Mouse (Mus musculus): Measurements from ENCODE around the gene Zp3. TPM values are rescaled to one million over a fixed set of nuclear protein-coding genes. Genes with fewer than 3 reads are reported as not detected.

Gene Zp3
- polyA plus RNA-seq, 1 experiment from 2014 or later, result not detected

DNA sequence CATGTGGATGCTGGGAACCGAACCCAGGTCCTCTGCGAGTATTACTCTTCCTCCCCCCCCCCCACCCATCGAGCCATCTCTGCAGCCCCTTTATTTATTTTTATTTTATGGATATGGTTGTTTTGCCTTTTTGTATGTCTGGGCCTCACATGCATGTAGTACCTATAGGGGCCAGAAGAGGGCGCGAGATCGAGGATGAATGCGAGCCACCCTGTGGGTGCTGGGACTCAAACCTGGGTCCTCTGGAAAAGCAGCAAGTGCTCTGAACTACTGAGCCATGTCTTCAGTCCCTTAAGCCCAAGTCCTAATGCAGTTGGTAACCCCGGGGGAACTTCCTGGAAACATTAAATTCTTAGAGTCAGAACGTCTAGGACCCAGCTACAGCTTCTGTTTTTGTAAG is 13.0 kb upstream of the Zp3 start:
- H3K4me1 ChIP-seq (replicated peaks; ENCODE audit: control insufficient read depth, insufficient read depth, low read length), result no peaks in the 10 kb centered on the region; the same call in 1 of the 2 replicates
- no peak for ATAC-seq (ENCODE audit: low FRiP score)
- WGBS, result 67% methylated on average over 9 of the region's 9 CpGs

DNA sequence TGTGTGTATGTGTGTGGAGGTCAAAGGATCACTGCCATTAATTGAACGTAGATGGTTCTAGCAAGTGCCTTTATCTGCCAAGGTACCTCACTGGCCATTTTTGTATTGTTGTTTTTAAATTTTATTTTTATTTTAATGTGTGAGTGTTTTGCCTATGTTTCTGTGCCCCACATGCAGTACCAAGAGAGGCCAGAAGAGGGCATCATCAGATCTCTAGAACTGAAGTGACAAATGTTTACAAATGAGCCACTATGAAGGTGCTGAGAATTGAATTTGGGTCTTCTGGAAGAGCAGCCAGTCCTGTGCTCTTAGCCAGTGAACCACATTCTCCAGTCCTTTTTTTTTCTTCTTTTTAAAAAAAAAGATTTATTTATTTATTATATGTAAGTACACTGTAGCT is 11.1 kb upstream of the Zp3 start:
- Histone ChIP-seq H3K36me3 (ENCODE audit: control insufficient read depth, insufficient read depth, low read length) (no peaks in the 10 kb centered on the region), H3K27ac (ENCODE audit: low read depth, low read length) (no peak overlapping the region), H3K4me2 (replicated peaks; ENCODE audit: low read depth, low read length) (no peak overlapping the region), H3K9ac (ENCODE audit: low read depth, low read length) (no peak overlapping the region), H3K27me3 (ENCODE audit: control insufficient read depth, insufficient read depth, low read length) (peaks cover 2% of the 10 kb centered on the region; the same call in 1 of the 2 replicates), H3K9me3 (ENCODE audit: control insufficient read depth, low read length) (no peaks in the 10 kb centered on the region), H3K4me3 (ENCODE audit: low read depth, low read length) (no peak overlapping the region), H3K4me1 (replicated peaks; ENCODE audit: control insufficient read depth, insufficient read depth, low read length) (no peaks in the 10 kb centered on the region; the same call in 1 of the 2 replicates)
- WGBS, result 61% methylated on average over 1 of the region's 1 CpGs
- DNase-seq (ENCODE audit: low spot score), result peak; percentile 68
- no peak for ATAC-seq (ENCODE audit: low FRiP score)

More for the DNA sequence above, 13.0 kb upstream of the Zp3 start:
- Histone ChIP-seq H3K4me3 (ENCODE audit: low read depth, low read length) (no peak overlapping the region), H3K36me3 (ENCODE audit: control insufficient read depth, insufficient read depth, low read length) (no peaks in the 10 kb centered on the region), H3K27me3 (ENCODE audit: control insufficient read depth, insufficient read depth, low read length) (peaks cover 2% of the 10 kb centered on the region; the same call in 1 of the 2 replicates), H3K9me3 (ENCODE audit: control insufficient read depth, low read length) (no peaks in the 10 kb centered on the region), H3K9ac (ENCODE audit: low read depth, low read length) (no peak overlapping the region), H3K27ac (ENCODE audit: low read depth, low read length) (no peak overlapping the region), H3K4me2 (replicated peaks; ENCODE audit: low read depth, low read length) (no peak overlapping the region)
- peak; percentile 32 for DNase-seq (ENCODE audit: low spot score)

DNA sequence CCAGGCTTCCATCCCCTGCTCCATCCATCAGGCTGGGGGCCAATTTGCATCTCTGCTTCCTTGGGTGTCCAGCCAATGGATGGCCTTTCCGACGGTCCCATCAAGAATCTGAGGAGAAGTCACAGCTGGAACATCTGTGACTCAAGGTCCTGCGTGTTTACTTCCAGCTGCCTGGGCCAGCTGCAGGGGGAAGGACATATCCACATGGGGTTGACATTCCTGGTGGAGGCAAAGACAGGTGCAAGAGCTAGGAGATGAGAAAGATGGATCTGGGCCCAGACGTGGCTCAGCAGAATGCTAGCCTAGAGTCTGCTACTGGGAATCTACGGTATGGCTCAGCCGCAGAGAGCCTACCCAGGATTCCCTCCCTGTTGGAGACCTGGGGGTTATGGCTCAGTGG is 9.7 kb upstream of the Zp3 start:
- ATAC-seq (ENCODE audit: low FRiP score), result no peak
- 75% methylated on average over 6 of the region's 6 CpGs for WGBS
- no peak overlapping the region for H3K4me2 ChIP-seq (replicated peaks; ENCODE audit: low read depth, low read length)
- H3K9me3 ChIP-seq (ENCODE audit: control insufficient read depth, low read length), result no peaks in the 10 kb centered on the region
- no peak for DNase-seq (ENCODE audit: low spot score)
- peaks cover 2% of the 10 kb centered on the region; the same call in 1 of the 2 replicates for H3K27me3 ChIP-seq (ENCODE audit: control insufficient read depth, insufficient read depth, low read length)
- no peaks in the 10 kb centered on the region; the same call in 1 of the 2 replicates for H3K4me1 ChIP-seq (replicated peaks; ENCODE audit: control insufficient read depth, insufficient read depth, low read length)
- no peak overlapping the region for H3K9ac ChIP-seq (ENCODE audit: low read depth, low read length)
- no peaks in the 10 kb centered on the region for H3K36me3 ChIP-seq (ENCODE audit: control insufficient read depth, insufficient read depth, low read length)
- H3K27ac ChIP-seq (ENCODE audit: low read depth, low read length), result no peak overlapping the region
- H3K4me3 ChIP-seq (ENCODE audit: low read depth, low read length), result no peak overlapping the region

DNA sequence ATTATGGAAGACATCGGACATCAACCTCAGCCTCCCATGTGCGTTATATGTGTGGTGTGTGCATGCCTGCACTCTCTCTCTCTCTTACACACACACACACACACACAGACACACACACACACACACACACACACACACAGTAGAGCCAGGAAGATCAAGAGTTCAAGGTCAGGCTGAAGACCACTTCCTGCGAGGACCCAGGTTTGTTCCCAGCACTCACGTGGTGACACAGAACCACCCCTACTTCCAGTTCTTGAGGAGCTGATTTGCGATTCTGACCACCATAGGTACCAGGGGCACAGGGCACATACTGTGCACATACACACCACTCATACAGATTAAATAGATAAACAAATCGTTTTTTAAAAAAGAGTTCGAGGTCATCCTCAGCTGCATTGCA is 8.0 kb upstream of the Zp3 start:
- no peak overlapping the region for H3K4me3 ChIP-seq (ENCODE audit: low read depth, low read length)
- H3K27me3 ChIP-seq (ENCODE audit: control insufficient read depth, insufficient read depth, low read length), result no peaks in the 10 kb centered on the region
- ATAC-seq (ENCODE audit: low FRiP score) (no peak), DNase-seq (ENCODE audit: low spot score) (no peak)
- 89% methylated on average over 7 of the region's 7 CpGs for WGBS
- no peak overlapping the region for H3K9ac ChIP-seq (ENCODE audit: low read depth, low read length)
- H3K4me2 ChIP-seq (replicated peaks; ENCODE audit: low read depth, low read length), result no peak overlapping the region
- H3K9me3 ChIP-seq (ENCODE audit: control insufficient read depth, low read length), result no peaks in the 10 kb centered on the region
- no peaks in the 10 kb centered on the region for H3K4me1 ChIP-seq (replicated peaks; ENCODE audit: control insufficient read depth, insufficient read depth, low read length)
- H3K27ac ChIP-seq (ENCODE audit: low read depth, low read length), result no peak overlapping the region
- H3K36me3 ChIP-seq (ENCODE audit: control insufficient read depth, insufficient read depth, low read length), result no peaks in the 10 kb centered on the region

DNA sequence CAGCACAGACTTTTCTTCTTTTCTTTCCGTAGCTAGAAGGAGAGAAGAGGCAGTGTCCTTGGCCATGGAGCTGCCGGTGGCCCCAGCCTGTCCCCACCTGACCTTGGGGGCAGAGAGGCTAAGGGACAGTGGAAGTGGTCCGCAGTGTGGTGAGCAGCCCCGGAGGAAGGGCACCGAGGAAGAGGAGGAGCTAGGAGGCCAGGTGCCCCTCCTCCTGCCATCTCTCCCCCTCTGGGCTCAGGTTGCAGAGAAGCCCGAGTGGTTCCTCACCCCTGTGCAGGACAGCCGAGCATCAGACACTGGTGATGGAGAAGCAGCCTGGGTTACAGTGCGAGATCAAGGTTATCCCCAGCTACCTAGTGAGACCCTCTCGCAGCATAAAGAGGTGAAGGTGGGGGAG is 5.5 kb upstream of the Zp3 start, which contains the start of gene Ssc4d:
Gene Ssc4d (minus strand): TSS at position 167 of the 400 bp plus-strand sequence.
- DNase-seq (ENCODE audit: low spot score), result no peak
- Histone ChIP-seq H3K4me2 (replicated peaks; ENCODE audit: low read depth, low read length) (no peak within 1 kb of the TSS; the same call in 1 of the 2 replicates), H3K9me3 (ENCODE audit: control insufficient read depth, low read length) (no peaks in the 10 kb centered on the region), H3K4me1 (replicated peaks; ENCODE audit: control insufficient read depth, insufficient read depth, low read length) (no peaks in the 10 kb centered on the region), H3K27ac (ENCODE audit: low read depth, low read length) (no peak within 1 kb of the TSS), H3K9ac (ENCODE audit: low read depth, low read length) (peak within 1 kb of the TSS; percentile 24; the same call in 1 of the 2 replicates), H3K4me3 (ENCODE audit: low read depth, low read length) (no peak within 1 kb of the TSS), H3K27me3 (ENCODE audit: control insufficient read depth, insufficient read depth, low read length) (no peaks in the 10 kb centered on the region), H3K36me3 (ENCODE audit: control insufficient read depth, insufficient read depth, low read length) (no peaks in the 10 kb centered on the region)
- ATAC-seq (ENCODE audit: low FRiP score), result no peak
- WGBS, result 16% methylated on average over 9 of the region's 9 CpGs

DNA sequence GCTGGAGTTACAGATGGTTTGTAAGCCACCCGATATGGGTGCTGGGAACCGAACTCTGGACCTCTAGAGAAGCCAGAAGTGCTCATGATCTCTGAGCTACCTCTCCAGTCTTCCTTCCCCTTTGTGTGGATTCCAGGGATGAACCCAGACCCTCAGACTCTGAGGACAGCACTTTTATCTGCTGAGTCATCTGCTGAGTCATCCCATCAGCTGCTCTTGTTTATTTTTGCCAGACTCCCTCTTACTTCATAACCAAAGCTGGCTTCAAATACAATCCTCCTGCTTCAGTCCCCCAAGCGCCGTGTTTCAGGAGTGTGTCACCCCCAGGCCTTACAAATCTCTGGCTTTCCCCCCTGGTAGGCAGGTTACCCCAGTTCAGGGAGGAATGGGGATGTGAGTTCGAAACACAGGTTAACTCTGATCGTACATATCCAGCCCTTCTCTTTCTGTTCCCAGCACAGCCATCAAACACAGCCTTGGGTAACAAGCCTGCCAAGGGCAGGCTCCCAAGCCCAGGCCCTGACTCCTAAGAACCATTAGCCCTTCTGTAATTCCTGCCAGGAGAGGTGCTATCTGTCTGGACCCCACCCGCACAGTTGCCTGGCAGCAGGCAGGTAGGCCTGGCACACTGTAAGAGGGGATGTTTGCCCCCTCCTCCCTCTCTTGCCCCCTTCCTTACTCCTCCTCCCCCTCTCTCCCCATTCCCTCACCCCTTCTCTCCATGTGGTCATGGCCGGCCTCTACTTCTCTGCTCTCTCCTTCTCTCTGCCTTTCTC is 3.8 kb upstream of the Zp3 start:
- Histone ChIP-seq H3K4me3 (ENCODE audit: low read depth, low read length) (no peak overlapping the region), H3K9me3 (ENCODE audit: control insufficient read depth, low read length) (no peaks in the 10 kb centered on the region), H3K9ac (ENCODE audit: low read depth, low read length) (no peak overlapping the region), H3K4me1 (replicated peaks; ENCODE audit: control insufficient read depth, insufficient read depth, low read length) (no peaks in the 10 kb centered on the region), H3K36me3 (ENCODE audit: control insufficient read depth, insufficient read depth, low read length) (no peaks in the 10 kb centered on the region), H3K4me2 (replicated peaks; ENCODE audit: low read depth, low read length) (no peak overlapping the region), H3K27ac (ENCODE audit: low read depth, low read length) (no peak overlapping the region), H3K27me3 (ENCODE audit: control insufficient read depth, insufficient read depth, low read length) (no peaks in the 10 kb centered on the region)
- WGBS, result 93% methylated on average over 8 of the region's 8 CpGs
- DNase-seq (ENCODE audit: low spot score) (no peak), ATAC-seq (ENCODE audit: low FRiP score) (no peak)

DNA sequence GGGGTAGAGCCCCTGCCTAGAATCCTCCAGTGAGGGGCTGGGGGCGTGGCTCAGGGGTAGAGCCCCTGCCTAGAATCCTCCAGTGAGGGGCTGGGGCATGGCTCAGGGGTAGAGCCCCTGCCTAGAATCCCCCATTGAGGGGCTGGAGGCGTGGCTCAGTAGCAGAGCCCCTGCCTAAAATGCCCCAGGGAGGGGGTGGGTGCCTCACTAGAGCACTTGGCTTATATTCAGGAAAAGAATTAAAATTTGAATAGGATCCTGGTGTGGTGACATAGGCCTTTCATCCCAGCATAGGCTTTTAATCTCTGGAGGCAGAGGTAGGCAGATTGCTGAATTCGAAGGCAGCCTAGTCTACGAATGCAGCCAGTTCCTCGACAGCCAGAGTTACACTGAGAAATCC is 518 bp upstream of the Zp3 start:
- no peak overlapping the region for H3K9ac ChIP-seq (ENCODE audit: low read depth, low read length)
- ATAC-seq (ENCODE audit: low FRiP score), result no peak
- H3K4me1 ChIP-seq (replicated peaks; ENCODE audit: control insufficient read depth, insufficient read depth, low read length), result no peaks in the 10 kb centered on the region
- no peaks in the 10 kb centered on the region for H3K9me3 ChIP-seq (ENCODE audit: control insufficient read depth, low read length)
- H3K4me3 ChIP-seq (ENCODE audit: low read depth, low read length), result no peak overlapping the region
- 82% methylated on average over 5 of the region's 5 CpGs for WGBS
- H3K4me2 ChIP-seq (replicated peaks; ENCODE audit: low read depth, low read length), result no peak overlapping the region
- H3K36me3 ChIP-seq (ENCODE audit: control insufficient read depth, insufficient read depth, low read length), result no peaks in the 10 kb centered on the region
- no peak for DNase-seq (ENCODE audit: low spot score)
- no peaks in the 10 kb centered on the region for H3K27me3 ChIP-seq (ENCODE audit: control insufficient read depth, insufficient read depth, low read length)
- no peak overlapping the region for H3K27ac ChIP-seq (ENCODE audit: low read depth, low read length)

DNA sequence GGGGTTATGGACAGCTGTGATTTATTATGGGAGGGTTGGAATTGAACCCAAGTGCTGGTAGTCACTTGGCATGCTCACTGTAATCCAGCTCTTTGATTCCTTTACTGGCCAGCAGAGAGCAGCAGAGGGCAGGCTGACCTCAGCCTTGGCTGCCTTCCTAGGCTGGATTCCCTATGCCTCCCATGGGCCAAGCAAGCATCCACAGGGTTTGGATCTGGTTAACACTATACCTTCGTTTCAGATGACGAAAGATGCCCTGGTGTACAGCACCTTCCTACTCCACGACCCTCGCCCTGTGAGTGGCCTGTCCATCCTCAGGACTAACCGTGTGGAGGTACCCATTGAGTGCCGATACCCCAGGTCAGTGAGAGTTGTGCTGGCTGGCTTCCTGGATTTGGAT is 2.5 kb downstream of the Zp3 start:
- no peak overlapping the region for H3K27ac ChIP-seq (ENCODE audit: low read depth, low read length)
- DNase-seq (ENCODE audit: low spot score) (peak; percentile 77), ATAC-seq (ENCODE audit: low FRiP score) (no peak)
- H3K36me3 ChIP-seq (ENCODE audit: control insufficient read depth, insufficient read depth, low read length), result no peaks in the 10 kb centered on the region
- 34% methylated on average over 6 of the region's 6 CpGs for WGBS
- no peak overlapping the region for H3K4me3 ChIP-seq (ENCODE audit: low read depth, low read length)
- H3K4me1 ChIP-seq (replicated peaks; ENCODE audit: control insufficient read depth, insufficient read depth, low read length), result no peaks in the 10 kb centered on the region
- no peak overlapping the region for H3K4me2 ChIP-seq (replicated peaks; ENCODE audit: low read depth, low read length)
- no peaks in the 10 kb centered on the region for H3K27me3 ChIP-seq (ENCODE audit: control insufficient read depth, insufficient read depth, low read length)
- H3K9ac ChIP-seq (ENCODE audit: low read depth, low read length), result no peak overlapping the region
- no peaks in the 10 kb centered on the region for H3K9me3 ChIP-seq (ENCODE audit: control insufficient read depth, low read length)

DNA sequence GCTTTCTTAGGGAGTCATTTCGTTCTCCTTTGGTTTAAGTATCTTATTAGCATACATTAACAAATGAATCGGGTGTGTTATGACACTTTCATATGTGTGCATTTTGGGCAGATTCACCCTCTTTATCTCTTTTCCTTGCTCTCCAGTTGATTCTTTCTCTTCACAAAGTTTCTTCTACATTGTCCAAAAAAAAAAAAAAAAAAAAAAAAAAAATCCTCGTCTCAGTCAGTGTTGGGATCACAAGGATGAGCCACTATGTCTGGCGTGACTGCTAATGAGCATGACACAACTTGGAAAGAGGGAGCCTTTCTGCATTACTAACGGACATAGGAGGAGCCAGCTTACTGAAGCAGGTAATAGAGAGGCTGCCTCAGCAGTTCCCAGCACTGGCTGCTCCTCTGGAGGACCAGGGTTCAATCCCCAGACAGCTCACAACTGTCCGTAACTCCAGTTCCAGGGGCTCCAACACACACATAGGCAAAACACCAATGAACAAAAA is 4.7 kb downstream of the Zp3 start:
- Histone ChIP-seq H3K27ac (ENCODE audit: low read depth, low read length) (no peak overlapping the region), H3K36me3 (ENCODE audit: control insufficient read depth, insufficient read depth, low read length) (no peaks in the 10 kb centered on the region), H3K27me3 (ENCODE audit: control insufficient read depth, insufficient read depth, low read length) (no peaks in the 10 kb centered on the region), H3K9me3 (ENCODE audit: control insufficient read depth, low read length) (no peaks in the 10 kb centered on the region), H3K4me2 (replicated peaks; ENCODE audit: low read depth, low read length) (no peak overlapping the region), H3K4me1 (replicated peaks; ENCODE audit: control insufficient read depth, insufficient read depth, low read length) (no peaks in the 10 kb centered on the region), H3K9ac (ENCODE audit: low read depth, low read length) (no peak overlapping the region), H3K4me3 (ENCODE audit: low read depth, low read length) (no peak overlapping the region)
- DNase-seq (ENCODE audit: low spot score) (no peak), ATAC-seq (ENCODE audit: low FRiP score) (no peak)
- WGBS, result 65% methylated on average over 6 of the region's 6 CpGs

All from hindbrain, embryonic 11.5 days (tissue).